Mouse (Mus musculus): ENCODE measurements around the gene Smap2. TPM values are rescaled to one million over a fixed set of nuclear protein-coding genes. Genes with fewer than 3 reads are reported as not detected.

The Smap2 gene
- total RNA-seq, 2 experiments from 2014 or later, result 160 to 163 TPM

- intact Hi-C loops (cut with DNase I), result no loop called here
- DNase-seq (ENCODE audit: low spot score in 2 of 2), result no peak
Observed at GRCm38 (mm10) chr4:120930736-120931135, 86.3 kb downstream of the Smap2 start.

GRCm38 (mm10) chr4:120928686-120929085, 88.4 kb downstream of the Smap2 start:
- intact Hi-C loops (cut with DNase I), result no loop called here

DNA sequence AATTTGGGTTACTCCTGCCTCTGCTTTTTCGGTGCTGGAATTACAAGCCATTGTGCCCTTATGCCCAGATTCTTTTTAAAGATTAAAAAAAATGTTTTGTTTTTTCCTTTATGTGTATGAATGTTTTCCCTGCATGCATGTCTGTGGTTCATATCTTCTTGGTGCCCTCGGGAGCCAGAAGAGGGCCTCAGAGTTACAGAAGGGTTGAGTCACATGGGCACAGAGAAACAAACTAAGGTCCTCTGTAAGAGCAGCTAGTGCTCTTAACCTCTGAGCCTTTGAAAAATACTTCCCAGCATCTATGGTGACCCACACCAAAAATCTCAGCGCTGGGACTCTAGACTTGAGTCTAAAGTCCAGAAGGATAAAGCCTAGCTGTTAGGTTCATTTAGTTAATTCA, 91.7 kb downstream of the Smap2 start:
- DNase-seq (ENCODE audit: low spot score in 2 of 2), result no peak

More at GRCm38 (mm10) chr4:120928686-120929085, 88.4 kb downstream of the Smap2 start:
- DNase-seq (ENCODE audit: low spot score in 2 of 2), result no peak

DNA sequence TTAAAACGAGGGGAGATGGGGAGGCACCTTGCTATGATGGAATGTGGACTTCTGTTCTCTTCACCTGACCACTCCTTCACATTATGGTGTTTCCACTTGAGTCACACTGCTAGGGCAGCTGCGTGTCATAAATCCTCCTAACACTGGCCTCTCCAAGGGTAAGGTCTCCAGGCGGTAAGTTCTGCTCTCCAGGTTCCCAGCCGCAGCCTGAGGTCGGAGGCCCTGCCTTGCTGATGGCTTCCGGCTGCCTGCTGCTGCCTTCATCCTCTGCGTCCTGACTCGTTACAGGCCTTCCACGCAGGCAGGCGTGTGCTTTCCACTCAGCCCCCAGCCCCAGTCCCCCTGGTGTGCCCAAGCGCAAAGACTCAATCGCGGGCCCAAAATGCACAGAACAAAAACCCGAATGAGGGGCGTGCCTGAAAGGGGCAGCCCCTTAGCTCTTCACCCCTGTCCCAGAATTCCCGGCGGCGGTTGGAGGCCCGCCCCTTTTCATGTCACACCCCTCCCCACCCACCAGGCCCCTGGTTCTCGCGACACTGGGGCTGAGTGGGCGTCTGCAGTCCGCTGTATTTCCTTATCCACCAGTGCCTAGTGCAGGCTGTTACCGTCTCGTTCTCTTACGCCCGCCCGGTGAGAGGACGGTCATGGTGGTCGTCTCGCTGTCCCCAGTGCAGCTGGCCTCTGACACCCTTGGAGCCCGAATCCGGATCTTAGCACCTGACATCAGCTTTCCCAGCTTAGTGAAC, 92.3 kb downstream of the Smap2 start, which contains the start of gene Exo5:
Exo5 (minus strand) TSS at position 464 of the 746 bp plus-strand sequence.
- peak; percentile 89 to 94 for DNase-seq (ENCODE audit: low spot score in 2 of 2)
- intact Hi-C loops (cut with DNase I), result no loop called here

More for the DNA sequence above, 91.7 kb downstream of the Smap2 start:
- intact Hi-C loops (cut with DNase I), result no loop called here

- intact Hi-C loops (cut with DNase I), result no loop called here
- no peak for DNase-seq (ENCODE audit: low spot score in 2 of 2)
Observed at GRCm38 (mm10) chr4:120921461-120921860, 95.6 kb downstream of the Smap2 start.

Small RNAs within 50 kb of the gene (microRNA-seq; reads per million reads assigned to microRNA genes)
- 1.1 to 2.0 reads per million in 2 experiments for gene Mir7015

Other genes with a start within 250 kb of the Smap2 start
- gene Nfyc, start 185.7 kb downstream of the Smap2 start, total RNA-seq (2021), result 10 to 100 TPM; 48.3 to 50.1 TPM
- 10 to 100 TPM; 40.9 to 49.1 TPM for gene Rims3, start 162.4 kb downstream of the Smap2 start, total RNA-seq (2021)
- 10 to 100 TPM in 1 of 2 experiments, 1 to 10 TPM in 1; 9.3 to 11.6 TPM for gene Exo5, start 92.2 kb downstream of the Smap2 start, total RNA-seq (2021)
- 1 to 10 TPM; 1.8 TPM for gene Zfp69, start 65.5 kb downstream of the Smap2 start, total RNA-seq (2021)
- gene Col9a2, start 22.1 kb upstream of the Smap2 start, total RNA-seq (2021), result 10 to 100 TPM; 10.2 to 12.7 TPM
- gene Zmpste24, start 81.0 kb upstream of the Smap2 start, total RNA-seq (2021), result 10 to 100 TPM; 23.3 to 24.5 TPM
- gene Tmco2, start 92.0 kb upstream of the Smap2 start, total RNA-seq (2021), result not detected
- gene Rlf, start 197.8 kb upstream of the Smap2 start, total RNA-seq (2021), result 10 to 100 TPM; 27.7 to 28.0 TPM

All from left cerebral cortex, postnatal 14 days (tissue).